Mouse (Mus musculus) intestine, postnatal 0 days (tissue): ENCODE measurements around the gene Uckl1. TPM values are rescaled to one million over a fixed set of nuclear protein-coding genes. Genes with fewer than 3 reads are reported as not detected.
A peak's percentile ranks its signal among the peaks of the same experiment; 100 is the strongest.

Experiments
- ATAC-seq: fragments of 200-750 bp; cut with Nextera tagmentation; 2 replicates; pipeline ENCODE4 v1.8.0; 2017; ENCODE audit warnings: mild to moderate bottlenecking, moderate TSS enrichment, moderate library complexity
- H3K27ac ChIP-seq: fragments of 300-500 bp; sonication (generic); 2 replicates; pipeline ENCODE4 v1.5.1; 2014; ENCODE audit warnings: mild to moderate bottlenecking, low read depth, low read length, moderate library complexity
- H3K27me3 ChIP-seq: fragments of 300-500 bp; sonication (generic); replicated peaks from 2 replicates; pipeline ENCODE4 v1.6.1; 2014; ENCODE audit warnings: low read length, mixed read lengths; ENCODE audit not compliant: control insufficient read depth, insufficient read depth
- H3K36me3 ChIP-seq: fragments of 300-500 bp; sonication (generic); 2 replicates; pipeline ENCODE4 v1.6.1; 2014; ENCODE audit warnings: mild to moderate bottlenecking, moderate library complexity; ENCODE audit not compliant: control insufficient read depth, insufficient read depth
- H3K4me1 ChIP-seq: fragments of 300-500 bp; sonication (generic); replicated peaks from 2 replicates; pipeline ENCODE4 v1.6.1; 2014; ENCODE audit warnings: antibody characterized with exemption, low read length, mixed read lengths; ENCODE audit not compliant: control insufficient read depth, insufficient read depth
- H3K4me2 ChIP-seq: fragments of 300-500 bp; sonication (generic); replicated peaks from 2 replicates; pipeline ENCODE4 v1.6.1; 2014; ENCODE audit warnings: low read depth, mild to moderate bottlenecking, moderate library complexity
- H3K4me3 ChIP-seq: fragments of 300-500 bp; sonication (generic); 2 replicates; pipeline ENCODE4 v1.5.1; 2014; ENCODE audit warnings: low read depth, low read length
- H3K9ac ChIP-seq: fragments of 300-500 bp; sonication (generic); 2 replicates; pipeline ENCODE4 v1.6.1; 2014; ENCODE audit warnings: mild to moderate bottlenecking, low read depth, low read length
- H3K9me3 ChIP-seq: fragments of 300-500 bp; sonication (generic); 2 replicates; pipeline ENCODE4 v1.6.1; 2016; ENCODE audit warnings: mixed run types; ENCODE audit not compliant: control insufficient read depth
- CTCF ChIP-seq: sonication (generic); IDR thresholded peaks from 2 replicates; pipeline ENCODE4 v1.5.1; 2016; ENCODE audit warnings: low read depth, mild to moderate bottlenecking, control low read depth, antibody characterized with exemption, moderate library complexity
- WGBS: fragments of 180-500 bp; shearing (Covaris S2); extraction: QIAGEN DNeasy Blood & Tissue Kit; methylation state at CpG from one replicate; pipeline ENCODE4 v1.1.7; 2014; 5-methylcytosine and 5-hydroxymethylcytosine counted together
- polyA plus RNA-seq: library from polyadenylated mRNA; unstranded; fragments of >200 nt; fragmentation: Nextera tagmentation; extraction: Ambion mirVana; gene quantifications from 2 replicates; pipeline ENCODE4 v1.2.1, GENCODE M21; 2015

Uckl1 gene
- polyA plus RNA-seq, 1 experiment from 2014 or later, result 49.4 TPM

- Histone ChIP-seq H3K36me3 (peaks cover 8% of the 10 kb centered on the region), H3K4me2 (no peak overlapping the region), H3K27ac (no peak overlapping the region), H3K4me1 (no peaks in the 10 kb centered on the region), H3K9me3 (no peaks in the 10 kb centered on the region), H3K27me3 (no peaks in the 10 kb centered on the region), H3K4me3 (no peak overlapping the region), H3K9ac (no peak overlapping the region)
- 54% methylated on average over 2 of the region's 2 CpGs for WGBS
- peak; percentile 42; the same call in 1 of the 2 replicates for ATAC-seq
- no peak for TF ChIP-seq CTCF
Observed at GRCm38 (mm10) chr2:181536410-181536809, 48.3 kb downstream of the Uckl1 start.

- no peak overlapping the region for H3K4me2 ChIP-seq
- no peak overlapping the region for H3K27ac ChIP-seq
- TF ChIP-seq CTCF, result no peak
- no peak for ATAC-seq
- H3K36me3 ChIP-seq, result peaks cover 13% of the 10 kb centered on the region
- 94% methylated on average over 3 of the region's 3 CpGs for WGBS
- no peak overlapping the region for H3K4me3 ChIP-seq
- H3K4me1 ChIP-seq, result no peaks in the 10 kb centered on the region
- no peak overlapping the region for H3K9ac ChIP-seq
- no peaks in the 10 kb centered on the region for H3K9me3 ChIP-seq
- H3K27me3 ChIP-seq, result no peaks in the 10 kb centered on the region
Observed at GRCm38 (mm10) chr2:181532589-181532988, 52.1 kb downstream of the Uckl1 start.

GRCm38 (mm10) chr2:181529076-181529475 is 55.6 kb downstream of the Uckl1 start:
- H3K9me3 ChIP-seq, result no peaks in the 10 kb centered on the region
- no peak overlapping the region for H3K27ac ChIP-seq
- no peak overlapping the region for H3K4me3 ChIP-seq
- H3K4me2 ChIP-seq, result no peak overlapping the region
- H3K27me3 ChIP-seq, result no peaks in the 10 kb centered on the region
- H3K4me1 ChIP-seq, result no peaks in the 10 kb centered on the region
- no peak for TF ChIP-seq CTCF
- peaks cover 14% of the 10 kb centered on the region for H3K36me3 ChIP-seq
- ATAC-seq, result no peak
- WGBS, result 60% methylated on average over 1 of the region's 1 CpGs
- no peak overlapping the region for H3K9ac ChIP-seq

- H3K27me3 ChIP-seq, result no peaks in the 10 kb centered on the region
- H3K4me1 ChIP-seq, result peaks cover 9% of the 10 kb centered on the region; the same call in 1 of the 2 replicates
- H3K4me3 ChIP-seq, result no peak overlapping the region
- no peak overlapping the region for H3K9ac ChIP-seq
- peaks cover 6% of the 10 kb centered on the region; the same call in 1 of the 2 replicates for H3K36me3 ChIP-seq
- WGBS, result 42% methylated on average over 5 of the region's 5 CpGs
- no peak for TF ChIP-seq CTCF
- peak overlapping the region; percentile 47 for H3K4me2 ChIP-seq
- peak; percentile 89 for ATAC-seq
- peak overlapping the region; percentile 76 for H3K27ac ChIP-seq
- H3K9me3 ChIP-seq, result no peaks in the 10 kb centered on the region
Observed at GRCm38 (mm10) chr2:181525526-181525925, 59.2 kb downstream of the Uckl1 start.

- H3K4me2 ChIP-seq, result peak overlapping the region; percentile 69; the same call in 1 of the 2 replicates
- peaks cover 9% of the 10 kb centered on the region; the same call in 1 of the 2 replicates for H3K4me1 ChIP-seq
- H3K36me3 ChIP-seq, result peaks cover 3% of the 10 kb centered on the region; the same call in 1 of the 2 replicates
- WGBS, result 76% methylated on average over 5 of the region's 5 CpGs
- H3K27me3 ChIP-seq, result no peaks in the 10 kb centered on the region
- no peaks in the 10 kb centered on the region for H3K9me3 ChIP-seq
- no peak overlapping the region for H3K27ac ChIP-seq
- H3K4me3 ChIP-seq, result no peak overlapping the region
- no peak for ATAC-seq
- H3K9ac ChIP-seq, result no peak overlapping the region
- TF ChIP-seq CTCF, result peak; percentile 74
Observed at GRCm38 (mm10) chr2:181522811-181523210, 61.9 kb downstream of the Uckl1 start.

- Histone ChIP-seq H3K9ac (peak overlapping the region; percentile 83), H3K27me3 (no peaks in the 10 kb centered on the region), H3K4me3 (peak overlapping the region; percentile 65), H3K27ac (no peak overlapping the region), H3K9me3 (no peaks in the 10 kb centered on the region), H3K4me2 (peak overlapping the region; percentile 69), H3K36me3 (peaks cover 11% of the 10 kb centered on the region), H3K4me1 (peaks cover 9% of the 10 kb centered on the region; the same call in 1 of the 2 replicates)
- WGBS, result 26% methylated on average over 10 of the region's 10 CpGs
- ATAC-seq, result no peak
- no peak for TF ChIP-seq CTCF
Observed at GRCm38 (mm10) chr2:181521491-181521890, 63.2 kb downstream of the Uckl1 start.

GRCm38 (mm10) chr2:181520936-181521227 is 63.8 kb downstream of the Uckl1 start:
- H3K36me3 ChIP-seq, result peaks cover 17% of the 10 kb centered on the region
- ATAC-seq, result no peak

More at GRCm38 (mm10) chr2:181520936-181521227, 63.8 kb downstream of the Uckl1 start:
- peaks cover 9% of the 10 kb centered on the region; the same call in 1 of the 2 replicates for H3K4me1 ChIP-seq
- peak overlapping the region; percentile 69 for H3K4me2 ChIP-seq
- H3K27me3 ChIP-seq, result no peaks in the 10 kb centered on the region
- H3K4me3 ChIP-seq, result peak overlapping the region; percentile 65
- H3K9ac ChIP-seq, result peak overlapping the region; percentile 83
- TF ChIP-seq CTCF, result no peak
- H3K9me3 ChIP-seq, result no peaks in the 10 kb centered on the region
- H3K27ac ChIP-seq, result peak overlapping the region; percentile 93
- WGBS, result under 1% methylated on average over 17 of the region's 17 CpGs
